ENCODE assay signal across 9 mouse cellular contexts in genomic region chr1:170109776-170110515, GRCm38 (mm10). TPM values are rescaled to one million over a fixed set of nuclear protein-coding genes. Genes with fewer than 3 reads are reported as not detected.
A peak's percentile ranks its signal among the peaks of the same experiment; 100 is the strongest.
DNase-seq lines count a peak whose midpoint lies in the region; ATAC-seq and TF ChIP-seq lines count a peak whose summit lies in the region.
"Had no signal": no experiment of that assay in that cellular context is flagged by ENCODE, and none has a peak within 500 bp of the region (broad histone marks: within the 10 kb centered on the region; RNA-seq: fewer than 3 reads in every experiment).

No protein-coding gene starts in this region.

- H3K36me3 ChIP-seq in liver, adult 2 months (ENCODE audit: control insufficient read depth, insufficient read depth, low read length) = no peaks in the 10 kb centered on the region
- no peaks in the 10 kb centered on the region for H3K36me3 ChIP-seq in liver, postnatal 0 days (replicated peaks; ENCODE audit: insufficient read depth, low read length)
- H3K36me3 ChIP-seq in embryonic facial prominence, embryonic 11.5 days (replicated peaks; ENCODE audit: control insufficient read depth, insufficient read depth, low read depth, low read length) = no peaks in the 10 kb centered on the region
- H3K36me3 ChIP-seq in stomach, embryonic 16.5 days (ENCODE audit: control insufficient read depth, insufficient read depth, low read length) = no peaks in the 10 kb centered on the region

- peak overlapping the region; percentile 20; the same call in 1 of the 2 replicates for H3K4me3 ChIP-seq in liver, adult 2 months (ENCODE audit: insufficient read depth, low read depth, low read length)
- no peak overlapping the region for H3K4me3 ChIP-seq in liver, postnatal 0 days (ENCODE audit: low read depth, low read length)
- H3K4me3 ChIP-seq in embryonic facial prominence, embryonic 11.5 days (ENCODE audit: low read depth, low read length) = peak overlapping the region; percentile 53
- peak overlapping the region; percentile 52 for H3K4me3 ChIP-seq in stomach, embryonic 16.5 days (replicated peaks; ENCODE audit: low read length)

- peak; percentile 1 for DNase-seq in liver, adult 2 months (ENCODE audit: extremely low read depth, low read depth, low spot score)
- no peak for DNase-seq in liver, postnatal 0 days
- peak; percentile 57 for DNase-seq in embryonic facial prominence, embryonic 11.5 days (ENCODE audit: low spot score)
- DNase-seq in heart, adult 9 months (ENCODE audit: low spot score in 2 of 2) = peak; percentile 2 to 13
- DNase-seq in kidney, postnatal 4 days = peak; percentile 12 to 50
- DNase-seq in thymus, postnatal 0 days (ENCODE audit: low spot score) = no peak
- no peak for DNase-seq in spleen, postnatal 4 days (ENCODE audit: low spot score in 2 of 2)

- no peak overlapping the region; the same call in 1 of the 2 replicates for H3K9ac ChIP-seq in liver, adult 2 months (ENCODE audit: low read depth, low read length)
- no peak overlapping the region for H3K9ac ChIP-seq in liver, postnatal 0 days (replicated peaks)
- H3K9ac ChIP-seq in embryonic facial prominence, embryonic 11.5 days (replicated peaks; ENCODE audit: low read length) = peak overlapping the region; percentile 75
- H3K9ac ChIP-seq in stomach, embryonic 16.5 days (ENCODE audit: low read length) = peak overlapping the region; percentile 67
- H3K9ac ChIP-seq: liver, embryonic 14.5 days had no signal

- peak overlapping the region; percentile 30 for H3K27ac ChIP-seq in liver, adult 2 months (replicated peaks; ENCODE audit: insufficient read depth, low read depth, low read length)
- H3K27ac ChIP-seq in liver, postnatal 0 days (ENCODE audit: low read depth) = no peak overlapping the region
- H3K27ac ChIP-seq in embryonic facial prominence, embryonic 11.5 days (replicated peaks; ENCODE audit: low read depth, low read length) = peak overlapping the region; percentile 92
- peak overlapping the region; percentile 93 for H3K27ac ChIP-seq in stomach, embryonic 16.5 days (ENCODE audit: low read length)
- H3K27ac ChIP-seq: liver, embryonic 14.5 days had no signal

- no peak for ATAC-seq in liver, postnatal 0 days
- ATAC-seq in embryonic facial prominence, embryonic 11.5 days (replicated peaks; ENCODE audit: insufficient number of reproducible peaks, low FRiP score, low TSS enrichment, low read depth) = 0 out of 2 replicates have a peak, but pooled peaks have one; percentile 15
- ATAC-seq in stomach, embryonic 16.5 days (ENCODE audit: insufficient read depth, low FRiP score) = peak; percentile 70

- no peaks in the 10 kb centered on the region for H3K4me1 ChIP-seq in liver, adult 2 months (ENCODE audit: control insufficient read depth, insufficient read depth, low read length)
- H3K4me1 ChIP-seq in liver, postnatal 0 days (ENCODE audit: insufficient read depth) = no peaks in the 10 kb centered on the region
- peaks cover 4% of the 10 kb centered on the region; the same call in 1 of the 2 replicates for H3K4me1 ChIP-seq in embryonic facial prominence, embryonic 11.5 days (ENCODE audit: control insufficient read depth, insufficient read depth, low read length)
- peaks cover 11% of the 10 kb centered on the region for H3K4me1 ChIP-seq in stomach, embryonic 16.5 days (ENCODE audit: control insufficient read depth, insufficient read depth, low read length)

- no peak for TF ChIP-seq EP300 in liver, postnatal 0 days (IDR thresholded peaks at IDR 0.05; ENCODE audit: low read depth)

- TF ChIP-seq POLR2A in liver, adult 2 months (IDR thresholded peaks at IDR 0.05; ENCODE audit: extremely low read depth, insufficient read depth, low read length) = no peak

- no peaks in the 10 kb centered on the region for H3K79me2 ChIP-seq in liver, adult 2 months (ENCODE audit: control insufficient read depth, insufficient read depth, low read length)

- H3K4me2 ChIP-seq in liver, postnatal 0 days (ENCODE audit: low read depth, low read length) = no peak overlapping the region
- H3K4me2 ChIP-seq in embryonic facial prominence, embryonic 11.5 days (ENCODE audit: low read depth, low read length) = peak overlapping the region; percentile 65
- peak overlapping the region; percentile 55 for H3K4me2 ChIP-seq in stomach, embryonic 16.5 days (ENCODE audit: low read depth, low read length)

- no peak for TF ChIP-seq CTCF in liver, adult 2 months (IDR thresholded peaks at IDR 0.05; ENCODE audit: low read depth, low read length)
- TF ChIP-seq CTCF in liver, postnatal 0 days (IDR thresholded peaks at IDR 0.05; ENCODE audit: low read depth) = no peak

- no peaks in the 10 kb centered on the region for H3K9me3 ChIP-seq in liver, postnatal 0 days (ENCODE audit: low read length)
- H3K9me3 ChIP-seq in embryonic facial prominence, embryonic 11.5 days (replicated peaks; ENCODE audit: control insufficient read depth, low read length) = no peaks in the 10 kb centered on the region
- no peaks in the 10 kb centered on the region for H3K9me3 ChIP-seq in stomach, embryonic 16.5 days (replicated peaks; ENCODE audit: control insufficient read depth, low read length)

- WGBS in liver, adult 2 months = 82% methylated on average over 19 of the region's 19 CpGs
- WGBS in liver, postnatal 0 days (ENCODE audit: insufficient replicate concordance) = 76% methylated on average over 19 of the region's 19 CpGs
- WGBS in embryonic facial prominence, embryonic 11.5 days = 39% methylated on average over 19 of the region's 19 CpGs
- WGBS in stomach, embryonic 16.5 days = 54% methylated on average over 19 of the region's 19 CpGs

- H3K27me3 ChIP-seq in liver, adult 2 months (ENCODE audit: control insufficient read depth, insufficient read depth, low read length) = no peaks in the 10 kb centered on the region
- H3K27me3 ChIP-seq in liver, postnatal 0 days (ENCODE audit: insufficient read depth, low read length) = no peaks in the 10 kb centered on the region
- no peaks in the 10 kb centered on the region for H3K27me3 ChIP-seq in embryonic facial prominence, embryonic 11.5 days (ENCODE audit: control insufficient read depth, insufficient read depth, low read length)
- H3K27me3 ChIP-seq in stomach, embryonic 16.5 days (ENCODE audit: control insufficient read depth, insufficient read depth, low read length) = no peaks in the 10 kb centered on the region

RNA-seq across cellular contexts. Expression of gene Ddr2, which starts 0.6 kb away (rescaled TPM):
- 3.0 and 4.8 TPM in 2 replicates for total RNA-seq in liver, adult 2 months (2014; rRNA removed)
- 0.81 and 1.4 TPM in 2 replicates for polyA plus RNA-seq in liver, adult 2 months (2012; rRNA removed)
- polyA plus RNA-seq in liver, postnatal 0 days (2015; fragmentation: Nextera tagmentation; extraction: Ambion mirVana) = 0.84 and 1.4 TPM in 2 replicates
- polyA plus RNA-seq in embryonic facial prominence, embryonic 11.5 days (2014; fragmentation: Nextera tagmentation; extraction: Ambion mirVana) = 78.7 and 87.5 TPM in 2 replicates
- polyA plus RNA-seq in stomach, embryonic 16.5 days (2015; fragmentation: Nextera tagmentation; extraction: Ambion mirVana) = 57.1 and 60.3 TPM in 2 replicates
- polyA plus RNA-seq in thymus, postnatal 0 days (2015; fragmentation: Nextera tagmentation; extraction: Ambion mirVana) = 2.5 and 4.1 TPM in 2 replicates

Comparison
In these comparisons a context has a peak if more than half of its experiments do, and no peak if none do; other contexts are left out.
1. DNase-seq: peak in liver, adult 2 months (single experiment), embryonic facial prominence, embryonic 11.5 days (single experiment), heart, adult 9 months (2 of 2) and kidney, postnatal 4 days (2 of 2); none in liver, postnatal 0 days (single experiment), thymus, postnatal 0 days (single experiment) and spleen, postnatal 4 days (0 of 2).
2. H3K9ac ChIP-seq: peak in embryonic facial prominence, embryonic 11.5 days (single experiment) and stomach, embryonic 16.5 days (single experiment); none in liver, adult 2 months (single experiment) and liver, postnatal 0 days (single experiment).
3. RNA of gene Ddr2, which starts 0.6 kb away (polyA plus RNA-seq): 78.7 to 87.5 TPM in embryonic facial prominence, embryonic 11.5 days and 57.1 to 60.3 TPM in stomach, embryonic 16.5 days; 2.5 to 4.1 TPM in thymus, postnatal 0 days, 0.84 to 1.4 TPM in liver, postnatal 0 days and 0.81 to 1.4 TPM in liver, adult 2 months; every median in the first group is over 10 times any median in the second.